Mouse (Mus musculus) forebrain, embryonic 14.5 days (tissue): ENCODE measurements around the gene Sirt3. TPM values are rescaled to one million over a fixed set of nuclear protein-coding genes. Genes with fewer than 3 reads are reported as not detected.

Experiments
- ATAC-seq: fragments of 200-750 bp; cut with Nextera tagmentation; 2 replicates; pipeline ENCODE4 v1.8.0; 2017; ENCODE audit warnings: mild to moderate bottlenecking, moderate library complexity
- DNase-seq: peaks from one replicate; pipeline ENCODE4 v3.0.0-alpha.2; 2015; ENCODE audit warnings: low spot score
- H3K27ac ChIP-seq: fragments of 300-500 bp; sonication (generic); 2 replicates; pipeline ENCODE4 v1.5.1; 2014; ENCODE audit warnings: low read depth, mild to moderate bottlenecking, control low read depth, low read length, moderate library complexity
- H3K27me3 ChIP-seq: fragments of 300-500 bp; sonication (generic); replicated peaks from 2 replicates; pipeline ENCODE4 v1.6.1; 2014; ENCODE audit warnings: low read length, control low read depth, mixed read lengths; ENCODE audit not compliant: control insufficient read depth, insufficient read depth
- H3K36me3 ChIP-seq: fragments of 300-500 bp; sonication (generic); 2 replicates; pipeline ENCODE4 v1.6.1; 2014; ENCODE audit warnings: low read length, control low read depth; ENCODE audit not compliant: control insufficient read depth, insufficient read depth
- H3K4me1 ChIP-seq: fragments of 300-500 bp; sonication (generic); 2 replicates; pipeline ENCODE4 v1.6.1; 2014; ENCODE audit warnings: antibody characterized with exemption, low read length, control low read depth; ENCODE audit not compliant: control insufficient read depth, insufficient read depth
- H3K4me2 ChIP-seq: fragments of 300-500 bp; sonication (generic); 2 replicates; pipeline ENCODE4 v1.6.1; 2014; ENCODE audit warnings: mild to moderate bottlenecking, control low read depth, low read length
- H3K4me3 ChIP-seq: fragments of 300-500 bp; sonication (generic); 2 replicates; pipeline ENCODE4 v1.5.1; 2014; ENCODE audit warnings: low read depth, low read length, control low read depth
- H3K9ac ChIP-seq: fragments of 300-500 bp; sonication (generic); 2 replicates; pipeline ENCODE4 v1.6.1; 2014; ENCODE audit warnings: mild to moderate bottlenecking, low read length, control low read depth, moderate library complexity
- H3K9me3 ChIP-seq: fragments of 300-500 bp; sonication (generic); replicated peaks from 2 replicates; pipeline ENCODE4 v1.6.1; 2016; ENCODE audit warnings: low read length, control low read depth, mixed read lengths; ENCODE audit not compliant: control insufficient read depth
- WGBS: fragments of 180-500 bp; shearing (Covaris S2); extraction: QIAGEN DNeasy Blood & Tissue Kit; methylation state at CpG from one replicate; pipeline ENCODE4 v1.1.7; 2014; 5-methylcytosine and 5-hydroxymethylcytosine counted together
- polyA plus RNA-seq: library from polyadenylated mRNA; unstranded; fragments of >200 nt; fragmentation: Nextera tagmentation; extraction: Ambion mirVana; gene quantifications from 2 replicates; pipeline ENCODE4 v1.2.1, GENCODE M21; 2014

The Sirt3 gene
- polyA plus RNA-seq, 1 experiment from 2014 or later, result 29.5 TPM

DNA sequence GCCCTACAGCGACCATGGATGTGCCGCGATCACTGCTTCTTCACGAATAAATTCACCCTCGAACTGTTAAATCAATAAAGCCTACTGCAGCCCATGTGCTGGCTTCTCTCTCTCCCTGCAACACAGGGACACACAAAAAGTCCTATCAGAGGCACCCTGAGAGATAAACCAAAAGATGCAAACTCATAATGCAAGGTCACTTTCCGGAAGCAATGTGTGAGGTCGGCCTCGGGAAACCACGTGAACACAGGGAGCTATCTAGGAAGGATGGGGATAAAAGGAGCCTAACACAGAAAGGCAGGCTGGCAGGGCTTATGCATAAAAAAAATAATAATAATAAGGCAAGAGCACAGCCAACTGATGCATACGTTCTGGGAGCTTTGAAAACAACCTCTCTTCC lies 35.4 kb downstream of the Sirt3 start:
- 80% methylated on average over 10 of the region's 10 CpGs for WGBS
- H3K9me3 ChIP-seq, result no peaks in the 10 kb centered on the region

DNA sequence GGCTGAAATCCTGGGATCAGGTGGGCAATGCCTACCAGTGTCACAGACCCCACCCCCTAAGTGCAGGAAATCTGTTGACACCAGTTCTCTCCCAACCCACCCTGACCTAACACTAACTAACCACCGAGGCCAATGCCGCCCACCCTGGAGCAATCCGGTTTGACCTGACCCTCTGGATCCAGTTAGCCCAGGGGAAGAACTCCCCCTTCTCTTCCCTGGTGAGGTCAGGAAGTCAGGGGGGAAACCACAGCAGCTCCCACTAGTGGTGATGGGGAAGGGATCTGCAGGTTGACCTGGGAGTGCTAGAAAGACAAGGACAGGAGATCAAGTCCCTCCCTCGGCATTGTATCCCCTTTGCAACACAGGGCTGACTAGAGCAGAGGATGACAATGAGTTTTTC lies 36.4 kb downstream of the Sirt3 start:
- no peaks in the 10 kb centered on the region for H3K4me1 ChIP-seq
- H3K27me3 ChIP-seq, result 0 out of 2 replicates have a peak, but pooled peaks cover 8% of the 10 kb centered on the region
- H3K36me3 ChIP-seq, result 0 out of 2 replicates have a peak, but pooled peaks cover under 1% of the 10 kb centered on the region
- H3K9me3 ChIP-seq, result no peaks in the 10 kb centered on the region
- H3K9ac ChIP-seq, result no peak overlapping the region
- 76% methylated on average over 4 of the region's 4 CpGs for WGBS
- no peak overlapping the region for H3K27ac ChIP-seq
- ATAC-seq (no peak), DNase-seq (no peak)
- no peak overlapping the region for H3K4me2 ChIP-seq
- H3K4me3 ChIP-seq, result no peak overlapping the region

More for the DNA sequence above, 35.4 kb downstream of the Sirt3 start:
- no peak overlapping the region for H3K4me2 ChIP-seq
- no peak overlapping the region for H3K9ac ChIP-seq
- no peak for ATAC-seq
- no peaks in the 10 kb centered on the region for H3K4me1 ChIP-seq
- peaks cover 7% of the 10 kb centered on the region for H3K36me3 ChIP-seq
- 0 out of 2 replicates have a peak, but pooled peaks cover 4% of the 10 kb centered on the region for H3K27me3 ChIP-seq
- no peak overlapping the region for H3K4me3 ChIP-seq
- no peak for DNase-seq
- H3K27ac ChIP-seq, result no peak overlapping the region

DNA sequence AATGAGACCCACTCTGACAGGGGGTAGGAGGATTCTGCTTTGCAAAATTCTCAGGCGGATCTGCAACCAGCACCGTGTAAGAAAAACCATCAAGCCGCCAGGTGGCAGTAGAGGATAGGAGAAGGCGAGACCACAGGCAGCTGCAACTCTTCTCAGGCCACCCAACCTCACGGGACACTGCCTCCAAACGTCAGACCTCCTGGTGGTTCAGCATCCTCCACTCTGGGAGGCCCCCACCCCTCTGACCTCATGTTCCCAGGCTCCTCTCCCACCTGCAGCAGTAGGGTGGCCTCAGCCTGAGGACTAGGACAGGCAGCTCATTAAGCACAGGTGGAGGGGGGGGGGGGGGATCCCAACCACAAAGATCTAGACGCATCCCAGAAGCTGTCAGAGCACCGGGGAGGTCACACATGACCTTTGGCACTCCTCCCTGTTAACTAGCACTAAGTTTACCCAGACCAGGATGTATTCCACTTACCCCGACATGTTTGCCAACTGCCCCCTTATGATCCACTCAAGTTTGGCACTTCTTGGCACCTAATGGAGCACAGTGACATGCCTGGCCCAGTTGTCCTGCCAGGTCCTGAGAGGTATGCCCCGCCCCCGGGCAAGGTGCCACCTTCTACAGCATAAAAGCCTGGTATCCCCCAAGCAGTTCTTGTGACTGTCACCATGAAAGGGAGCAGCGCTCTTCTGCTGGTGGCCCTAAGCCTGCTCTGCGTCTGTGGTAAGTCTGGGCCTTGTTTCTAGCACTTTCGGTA lies 37.0 kb downstream of the Sirt3 start, which contains the start of gene Scgb1c1:
TSS of gene Scgb1c1 (plus strand) at position 643 of the 761 bp plus-strand sequence.
- peak; percentile 87 for ATAC-seq
- DNase-seq, result peak; percentile 89
- Histone ChIP-seq H3K27ac (no peak within 1 kb of the TSS), H3K4me3 (no peak within 1 kb of the TSS), H3K4me1 (no peaks in the 10 kb centered on the region), H3K9ac (no peak within 1 kb of the TSS), H3K4me2 (no peak within 1 kb of the TSS), H3K27me3 (0 out of 2 replicates have a peak, but pooled peaks cover 8% of the 10 kb centered on the region), H3K9me3 (no peaks in the 10 kb centered on the region), H3K36me3 (no peaks in the 10 kb centered on the region)
- 30% methylated on average over 14 of the region's 14 CpGs for WGBS

DNA sequence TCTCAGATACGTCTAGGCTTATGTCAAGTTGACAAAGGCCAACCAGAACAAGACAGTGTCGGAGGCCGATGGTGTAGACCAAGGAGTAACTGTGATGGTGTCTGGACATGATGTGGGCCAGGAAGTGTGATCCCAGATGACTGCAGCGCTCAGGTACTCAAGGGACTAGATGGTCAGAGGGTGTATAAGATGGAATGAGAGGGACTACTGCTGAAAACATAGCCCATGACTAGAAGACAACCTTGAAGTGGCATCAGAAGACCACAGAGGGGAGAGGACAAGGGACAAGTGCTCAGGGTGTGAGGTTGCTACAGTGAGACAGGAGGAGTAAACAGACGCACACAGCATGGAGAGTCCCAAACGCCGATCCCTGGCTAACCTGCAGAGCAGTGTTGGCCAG lies 38.3 kb downstream of the Sirt3 start:
- Histone ChIP-seq H3K9ac (no peak overlapping the region), H3K27ac (no peak overlapping the region), H3K27me3 (0 out of 2 replicates have a peak, but pooled peaks cover 8% of the 10 kb centered on the region), H3K36me3 (no peaks in the 10 kb centered on the region), H3K4me3 (no peak overlapping the region), H3K9me3 (no peaks in the 10 kb centered on the region), H3K4me2 (no peak overlapping the region), H3K4me1 (no peaks in the 10 kb centered on the region)
- DNase-seq (no peak), ATAC-seq (no peak)
- WGBS, result 78% methylated on average over 7 of the region's 7 CpGs

DNA sequence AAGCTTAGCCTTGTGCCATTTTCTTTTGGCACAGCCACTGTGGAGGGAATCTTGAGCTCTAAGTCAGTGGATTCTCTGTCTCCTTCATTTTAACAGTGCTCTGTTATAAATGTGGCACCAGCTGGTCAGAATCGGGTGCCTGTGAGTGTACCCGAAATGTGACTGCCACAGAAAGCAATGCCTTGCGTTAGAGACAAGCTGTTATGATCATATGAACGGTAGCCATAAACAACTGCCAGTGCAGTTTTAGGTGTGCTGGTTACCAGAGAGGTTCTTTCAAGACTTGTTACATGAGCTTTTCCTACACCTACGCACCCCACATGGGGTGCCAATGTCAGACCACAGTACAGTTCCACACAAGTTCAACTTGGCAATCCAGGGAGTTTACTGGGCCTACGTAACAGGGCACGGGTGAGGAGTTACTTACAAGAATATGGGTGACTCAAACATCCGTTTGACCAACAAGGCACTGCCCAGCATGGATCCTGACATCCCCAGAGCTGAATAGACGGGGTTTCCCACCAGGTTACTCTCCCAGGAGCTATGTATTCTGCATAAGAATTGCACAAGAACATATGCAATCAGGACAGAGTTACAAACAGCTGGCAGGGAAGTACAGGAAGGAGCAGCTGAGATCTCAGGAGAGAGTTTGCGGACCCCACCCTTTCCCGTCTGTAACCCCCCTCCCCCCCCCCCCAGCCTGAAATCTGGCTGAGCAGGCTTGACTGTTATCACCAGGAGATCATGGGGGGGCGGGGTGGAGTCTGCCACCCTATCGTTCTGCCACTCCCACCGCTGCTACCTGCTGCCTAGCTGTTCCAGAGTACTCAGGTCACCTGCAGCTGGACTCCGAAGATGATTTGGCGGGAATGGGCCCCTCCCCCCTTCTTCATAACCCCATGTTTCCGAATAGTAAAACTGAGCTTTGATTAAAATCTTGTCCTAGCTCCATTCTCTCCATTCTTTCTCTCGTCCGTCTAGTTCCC lies 41.1 kb downstream of the Sirt3 start:
- WGBS, result 39% methylated on average over 19 of the region's 19 CpGs
- DNase-seq (no peak), ATAC-seq (no peak)
- H3K27ac ChIP-seq, result no peak overlapping the region
- H3K27me3 ChIP-seq, result 0 out of 2 replicates have a peak, but pooled peaks cover 8% of the 10 kb centered on the region
- no peak overlapping the region for H3K4me3 ChIP-seq
- no peak overlapping the region for H3K4me2 ChIP-seq
- H3K36me3 ChIP-seq, result no peaks in the 10 kb centered on the region
- no peaks in the 10 kb centered on the region for H3K9me3 ChIP-seq
- no peaks in the 10 kb centered on the region for H3K4me1 ChIP-seq
- H3K9ac ChIP-seq, result no peak overlapping the region

DNA sequence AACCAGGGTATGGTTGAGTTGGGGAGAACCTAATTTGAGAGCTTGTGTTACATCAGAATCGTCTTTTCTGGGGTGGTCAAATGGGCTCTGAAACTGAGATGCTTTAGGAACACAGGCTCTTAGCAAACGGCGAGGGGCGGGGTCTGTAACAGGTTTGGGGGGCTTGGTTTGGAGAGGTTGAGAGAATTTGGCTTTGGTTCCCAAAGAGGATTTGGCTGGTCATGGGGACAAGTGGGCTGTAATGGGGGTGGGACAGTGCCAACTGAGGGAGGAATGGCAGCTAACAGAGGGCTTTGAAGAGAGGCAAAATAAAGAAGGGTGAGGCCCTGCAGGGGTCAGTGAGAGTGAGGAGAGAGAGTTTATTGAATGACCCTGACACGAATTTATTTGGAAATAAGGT lies 42.6 kb downstream of the Sirt3 start:
- DNase-seq (no peak), ATAC-seq (no peak)
- 0 out of 2 replicates have a peak, but pooled peaks cover 8% of the 10 kb centered on the region for H3K27me3 ChIP-seq
- no peaks in the 10 kb centered on the region for H3K9me3 ChIP-seq
- H3K4me3 ChIP-seq, result no peak overlapping the region
- H3K36me3 ChIP-seq, result no peaks in the 10 kb centered on the region
- no peak overlapping the region for H3K9ac ChIP-seq
- H3K27ac ChIP-seq, result no peak overlapping the region
- no peak overlapping the region for H3K4me2 ChIP-seq
- no peaks in the 10 kb centered on the region for H3K4me1 ChIP-seq
- 65% methylated on average over 5 of the region's 5 CpGs for WGBS

DNA sequence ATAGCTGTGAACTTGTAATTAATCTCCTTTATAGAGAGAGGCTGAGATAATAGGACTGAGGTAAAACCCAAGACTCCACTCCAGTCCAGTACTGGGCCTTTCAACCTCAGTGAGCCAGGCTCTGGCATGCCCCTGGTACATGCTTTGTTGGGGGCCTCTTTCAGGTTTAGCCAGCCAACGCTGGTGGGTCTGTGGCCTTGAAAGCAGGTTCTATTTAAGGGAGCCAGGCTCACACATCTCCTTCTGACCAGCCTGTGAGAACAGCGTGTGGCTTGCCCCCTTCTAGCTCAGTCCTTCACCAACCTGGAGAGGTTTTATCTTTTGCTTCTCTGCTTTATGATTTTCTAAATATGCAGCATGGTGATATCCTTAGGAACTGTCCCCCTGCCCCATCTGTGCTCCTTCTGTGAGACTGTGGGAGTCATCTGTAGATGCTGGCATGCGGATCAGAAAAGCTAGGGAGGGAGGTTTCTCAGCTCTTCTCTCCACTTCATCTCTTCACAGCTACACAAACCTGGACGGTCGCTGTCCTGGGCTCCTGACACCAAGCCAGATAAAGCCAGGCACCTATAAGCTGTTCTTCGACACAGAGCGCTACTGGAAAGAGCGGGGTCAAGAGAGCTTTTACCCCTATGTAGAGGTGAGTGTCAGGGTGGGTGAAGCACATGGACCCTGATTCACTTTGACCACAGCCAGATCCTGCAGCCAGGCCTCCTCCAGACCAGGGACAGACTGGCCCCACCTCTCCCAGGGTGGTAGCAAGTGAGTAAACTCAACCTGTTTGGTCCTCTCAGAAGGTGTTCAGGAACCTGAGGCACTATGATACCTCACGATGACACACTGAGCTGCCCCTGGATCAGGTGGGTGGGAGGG lies 45.6 kb downstream of the Sirt3 start:
- H3K9ac ChIP-seq, result no peak overlapping the region
- no peak overlapping the region for H3K4me3 ChIP-seq
- H3K27ac ChIP-seq, result no peak overlapping the region
- H3K36me3 ChIP-seq, result no peaks in the 10 kb centered on the region
- no peak for ATAC-seq
- WGBS, result 76% methylated on average over 9 of the region's 9 CpGs
- 0 out of 2 replicates have a peak, but pooled peaks cover 4% of the 10 kb centered on the region for H3K27me3 ChIP-seq
- H3K9me3 ChIP-seq, result no peaks in the 10 kb centered on the region
- H3K4me2 ChIP-seq, result no peak overlapping the region
- H3K4me1 ChIP-seq, result no peaks in the 10 kb centered on the region
- no peak for DNase-seq

DNA sequence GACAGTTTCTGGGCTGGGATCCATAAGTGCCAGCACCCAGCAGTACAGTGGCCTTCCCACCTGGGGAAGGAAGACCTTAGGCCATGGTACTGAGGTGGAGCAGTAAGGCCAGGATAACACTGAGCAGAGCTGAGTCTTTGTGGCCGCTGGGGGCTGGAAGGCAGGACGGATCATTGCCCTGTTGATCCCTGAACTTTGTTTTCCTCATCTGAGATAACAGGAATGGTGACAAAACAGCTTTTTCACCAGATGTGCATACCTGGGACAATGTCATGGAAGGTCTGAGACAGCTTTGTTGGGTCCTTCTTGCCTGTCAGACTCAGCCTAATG lies 46.4 kb downstream of the Sirt3 start:
- H3K27me3 ChIP-seq, result 0 out of 2 replicates have a peak, but pooled peaks cover under 1% of the 10 kb centered on the region
- H3K4me3 ChIP-seq, result no peak overlapping the region
- H3K9me3 ChIP-seq, result no peaks in the 10 kb centered on the region
- DNase-seq (no peak), ATAC-seq (no peak)
- no peaks in the 10 kb centered on the region for H3K4me1 ChIP-seq
- H3K27ac ChIP-seq, result no peak overlapping the region
- WGBS, result 82% methylated on average over 2 of the region's 2 CpGs
- no peak overlapping the region for H3K9ac ChIP-seq
- H3K36me3 ChIP-seq, result no peaks in the 10 kb centered on the region
- no peak overlapping the region for H3K4me2 ChIP-seq
